Mouse (Mus musculus): ENCODE results near the gene Dusp23.

Gene Dusp23

DNA sequence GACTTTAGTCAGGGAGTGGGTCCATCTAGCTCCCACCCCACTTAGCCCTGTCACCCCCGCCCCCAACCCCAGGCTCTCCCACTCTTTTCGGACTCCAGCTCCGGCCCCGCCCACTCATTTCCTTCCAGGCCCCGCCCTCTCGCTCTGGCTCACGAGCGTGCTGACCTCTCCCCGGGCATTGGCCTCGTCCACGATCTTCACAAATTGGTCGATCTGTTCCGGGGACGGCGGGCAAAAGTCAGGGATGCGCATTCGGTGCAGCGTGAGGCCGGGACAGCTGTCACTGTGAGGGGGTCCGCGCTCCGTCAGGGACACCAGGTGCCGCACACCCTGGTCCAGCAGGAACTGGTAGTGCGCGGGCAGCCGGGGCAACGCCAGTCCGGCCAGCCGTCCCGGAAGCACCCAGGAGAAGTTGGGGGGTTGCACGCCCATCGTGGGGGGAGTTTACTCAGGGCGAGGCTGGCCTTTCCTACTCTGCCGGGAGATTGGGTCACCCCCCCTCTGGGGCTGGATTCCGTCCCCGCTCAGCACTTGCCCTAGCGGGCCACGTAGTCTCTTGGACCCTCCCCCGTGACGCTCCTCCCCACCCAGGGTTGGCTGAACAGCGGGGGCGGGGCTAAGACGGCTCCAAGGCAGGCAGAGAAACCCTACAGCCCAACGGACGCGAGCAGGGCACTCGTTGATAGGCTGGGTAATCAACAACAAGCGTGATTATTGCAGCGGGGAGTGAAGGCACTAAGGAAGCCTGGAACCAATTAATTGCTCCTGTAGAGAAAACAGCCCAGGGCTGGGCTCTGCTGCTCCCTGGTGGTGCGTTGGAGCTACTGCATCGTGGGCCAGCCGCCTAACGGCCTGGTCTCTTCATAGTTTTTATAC is at the start of gene Dusp23:
Dusp23 (minus strand) TSS at position 512 of the 876 bp plus-strand sequence.
- peak; percentile 98 for ATAC-seq (ENCODE audit: insufficient number of reproducible peaks, low FRiP score, low TSS enrichment)

DNA sequence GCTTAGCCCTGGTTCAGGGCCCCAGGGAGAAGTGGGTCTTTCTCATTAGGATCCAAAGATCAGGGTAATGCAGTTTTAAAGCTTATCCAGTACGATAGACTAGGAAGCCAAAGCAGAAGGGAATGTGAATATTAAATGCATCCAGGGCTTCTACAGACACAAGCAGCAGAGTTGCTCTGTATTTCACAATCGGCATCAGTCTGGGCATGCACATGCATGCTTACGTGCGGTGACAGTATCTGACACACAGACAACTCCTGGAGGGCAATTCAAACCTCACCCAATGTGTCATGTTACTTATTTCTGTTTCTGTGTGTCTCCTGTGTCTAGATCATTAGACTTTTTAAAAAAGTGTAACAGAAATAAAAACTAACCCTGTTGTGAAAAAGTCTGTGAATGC is 48.0 kb upstream of the Dusp23 start:
- no peak for ATAC-seq (ENCODE audit: insufficient number of reproducible peaks, low FRiP score, low TSS enrichment)

DNA sequence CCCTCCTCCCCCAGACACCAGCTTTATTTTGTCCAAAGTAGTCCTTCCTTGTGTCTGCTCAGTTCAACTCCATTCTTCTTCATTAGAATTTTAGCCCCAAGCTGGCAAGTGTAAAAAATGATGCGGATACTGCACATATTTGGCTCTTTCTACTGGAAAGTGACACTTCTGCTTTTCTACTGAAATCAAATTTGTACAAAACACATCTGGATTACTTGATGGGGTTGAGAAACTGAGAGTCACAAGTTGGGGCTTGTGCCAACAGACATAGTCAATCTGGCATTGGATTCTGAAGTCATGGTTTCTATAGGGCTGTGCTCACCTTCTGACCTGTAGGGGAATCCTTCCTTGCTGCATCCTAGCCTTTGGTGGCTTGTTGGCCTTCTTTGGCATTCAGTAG is 38.0 kb upstream of the Dusp23 start:
- ATAC-seq (ENCODE audit: insufficient number of reproducible peaks, low FRiP score, low TSS enrichment): no peak

DNA sequence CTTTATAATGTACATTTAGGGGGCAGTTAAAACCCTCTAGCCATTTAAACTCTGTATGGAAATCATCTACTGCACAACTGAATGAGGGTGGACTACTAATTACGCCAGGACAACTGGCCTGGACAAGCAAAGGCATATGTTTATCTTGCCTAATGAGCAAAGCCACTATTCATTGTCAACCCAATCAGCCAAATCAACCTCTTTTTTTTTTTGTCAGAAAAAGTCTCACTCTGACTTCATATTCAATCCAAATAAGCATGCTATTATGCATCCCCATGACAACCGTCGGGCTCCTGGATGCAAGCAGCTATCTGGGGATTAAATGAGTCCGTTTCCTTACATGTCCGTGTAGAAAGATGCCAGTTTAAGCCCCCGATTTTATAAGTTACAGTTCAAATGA is 34.8 kb upstream of the Dusp23 start:
- ATAC-seq (ENCODE audit: insufficient number of reproducible peaks, low FRiP score, low TSS enrichment): no peak

DNA sequence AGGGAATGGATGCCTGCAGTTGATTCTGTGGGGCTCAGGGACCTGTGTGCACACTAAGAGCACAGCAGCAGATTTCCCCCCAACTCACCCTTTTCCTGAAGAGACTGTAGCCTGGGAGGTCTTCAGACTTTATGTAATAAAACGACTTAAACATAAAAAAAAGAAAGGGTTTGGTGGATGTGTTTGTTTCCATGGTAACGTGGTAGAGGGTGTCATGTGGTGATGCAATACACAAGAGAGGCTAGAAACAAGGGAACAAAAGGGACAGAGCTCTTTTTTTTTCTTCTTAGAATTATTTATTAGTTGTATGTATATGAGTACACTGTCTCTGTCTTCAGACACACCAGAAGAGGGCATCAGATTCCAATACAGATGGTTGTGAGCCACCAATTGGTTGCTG is 32.7 kb upstream of the Dusp23 start:
- ATAC-seq (ENCODE audit: insufficient number of reproducible peaks, low FRiP score, low TSS enrichment): no peak

DNA sequence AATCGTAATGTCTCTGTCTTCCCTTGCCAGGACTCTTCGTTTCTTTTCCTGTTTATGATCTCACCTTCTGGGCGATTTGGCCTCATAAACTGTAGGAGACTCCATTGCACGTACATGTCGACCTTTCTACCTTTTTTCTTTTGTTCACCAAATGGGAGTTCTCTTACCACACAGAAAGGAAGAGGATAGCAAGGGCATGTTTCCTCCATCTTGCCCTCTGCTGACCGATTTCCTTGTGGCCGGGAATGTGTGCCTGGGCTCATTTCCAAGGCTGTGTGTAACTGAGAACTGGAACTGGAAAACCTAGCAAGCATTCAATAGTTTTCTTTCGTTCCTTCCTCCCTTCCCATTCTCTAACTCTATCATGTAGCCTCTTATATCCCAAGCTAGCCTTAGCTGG is 26.9 kb upstream of the Dusp23 start:
- ATAC-seq (ENCODE audit: insufficient number of reproducible peaks, low FRiP score, low TSS enrichment): no peak

DNA sequence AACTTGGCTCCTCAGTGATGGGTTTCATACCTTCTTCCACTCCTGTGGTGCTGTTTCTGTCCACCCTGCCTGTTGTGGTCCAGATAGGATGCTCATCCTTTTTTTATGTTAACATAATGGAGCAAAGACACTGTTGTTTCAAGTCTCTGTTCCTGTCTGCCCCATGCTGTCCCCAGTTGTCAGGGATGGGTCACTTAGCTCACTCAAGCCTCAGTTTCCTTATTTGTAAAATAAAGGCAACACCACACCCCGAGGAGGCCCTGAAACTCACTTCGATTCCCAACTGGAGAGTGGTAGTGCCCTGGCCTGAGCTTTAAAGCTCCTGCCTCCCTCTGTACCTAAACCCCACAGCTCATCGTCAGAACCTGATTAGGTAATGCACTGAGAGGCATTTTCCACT is 24.5 kb upstream of the Dusp23 start:
- ATAC-seq (ENCODE audit: insufficient number of reproducible peaks, low FRiP score, low TSS enrichment): no peak

DNA sequence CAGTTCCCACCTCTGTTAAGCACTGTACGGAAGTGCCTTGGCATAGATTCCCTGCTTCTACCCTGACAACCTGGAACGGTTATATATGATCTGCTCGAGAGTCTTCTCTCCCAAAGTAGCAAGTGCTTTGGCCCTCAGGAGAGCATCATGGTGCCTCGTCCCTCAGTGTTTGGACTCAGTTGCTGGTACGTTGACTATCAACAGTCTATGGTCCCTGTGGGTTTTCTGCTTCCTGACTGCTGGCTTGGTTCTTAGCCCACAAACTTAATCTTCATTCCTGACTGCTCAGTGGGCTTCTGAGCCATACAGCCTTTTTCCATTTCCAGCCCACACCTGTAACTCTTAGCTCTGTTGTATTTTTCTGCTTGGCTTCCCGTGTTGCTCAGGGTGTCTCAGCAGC is 21.1 kb upstream of the Dusp23 start:
- ATAC-seq (ENCODE audit: insufficient number of reproducible peaks, low FRiP score, low TSS enrichment): no peak

DNA sequence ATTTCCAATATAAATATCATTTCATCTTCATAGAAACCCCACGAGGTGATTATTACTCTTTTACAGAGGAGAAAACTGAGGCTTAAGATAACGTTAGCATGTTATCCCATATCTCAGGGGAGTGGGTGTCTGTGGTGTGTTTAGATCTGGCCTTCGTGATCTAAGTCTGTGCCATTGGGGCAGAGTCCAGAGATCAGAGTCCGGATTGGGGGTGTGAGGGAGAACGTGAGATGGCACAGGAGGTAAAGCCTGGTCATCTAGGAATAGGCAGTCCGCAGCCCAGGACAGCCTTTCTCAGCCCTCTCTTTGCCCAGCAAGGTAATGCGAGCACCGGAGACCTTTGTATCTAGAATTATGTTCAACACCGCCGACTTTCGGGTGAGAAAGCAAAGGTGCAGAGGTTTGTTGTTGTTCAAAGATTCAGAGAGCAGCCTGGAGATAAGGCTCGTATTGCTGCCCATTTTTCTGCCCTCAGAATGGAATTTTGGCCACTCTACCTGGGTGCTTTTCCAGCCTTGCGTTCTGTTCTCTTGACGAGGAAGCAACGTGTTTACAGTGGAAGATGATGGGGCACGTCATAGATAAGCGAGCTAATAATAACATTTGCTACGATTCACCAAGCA is 19.4 kb upstream of the Dusp23 start:
- no peak for ATAC-seq (ENCODE audit: insufficient number of reproducible peaks, low FRiP score, low TSS enrichment)

DNA sequence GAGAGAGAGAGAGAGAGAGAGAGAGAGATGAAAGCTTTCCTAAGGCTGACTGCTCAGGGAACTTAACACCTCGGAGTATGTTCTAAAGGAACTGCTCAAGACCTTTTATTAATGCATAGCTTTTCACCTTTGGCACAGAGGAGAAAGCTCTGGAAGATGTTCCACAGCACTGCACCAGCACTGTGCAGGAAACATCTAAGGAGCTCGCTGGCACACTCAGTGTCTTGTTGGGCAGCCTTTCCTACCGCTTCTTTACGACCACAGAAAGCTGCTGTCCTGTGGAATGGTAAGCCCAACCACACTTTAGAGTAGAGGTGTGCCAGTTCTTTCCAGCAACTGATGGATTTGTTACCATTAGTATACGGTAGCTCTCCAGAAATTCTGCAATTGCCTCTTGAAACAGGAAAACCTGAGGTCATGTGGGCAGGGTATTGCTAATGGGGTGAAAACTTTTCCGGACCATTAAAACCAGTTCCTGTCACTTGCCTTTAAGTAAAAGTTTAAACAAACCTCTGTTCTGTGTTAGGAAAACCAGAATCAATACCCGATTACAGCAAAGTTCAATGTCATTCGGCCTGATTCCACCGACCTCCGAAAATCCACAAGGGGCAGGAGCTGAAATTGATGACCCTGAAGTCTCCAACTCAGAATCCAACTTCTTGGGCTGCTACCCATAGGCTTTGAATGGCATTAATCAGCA is 18.7 kb upstream of the Dusp23 start:
- ATAC-seq (ENCODE audit: insufficient number of reproducible peaks, low FRiP score, low TSS enrichment): no peak

DNA sequence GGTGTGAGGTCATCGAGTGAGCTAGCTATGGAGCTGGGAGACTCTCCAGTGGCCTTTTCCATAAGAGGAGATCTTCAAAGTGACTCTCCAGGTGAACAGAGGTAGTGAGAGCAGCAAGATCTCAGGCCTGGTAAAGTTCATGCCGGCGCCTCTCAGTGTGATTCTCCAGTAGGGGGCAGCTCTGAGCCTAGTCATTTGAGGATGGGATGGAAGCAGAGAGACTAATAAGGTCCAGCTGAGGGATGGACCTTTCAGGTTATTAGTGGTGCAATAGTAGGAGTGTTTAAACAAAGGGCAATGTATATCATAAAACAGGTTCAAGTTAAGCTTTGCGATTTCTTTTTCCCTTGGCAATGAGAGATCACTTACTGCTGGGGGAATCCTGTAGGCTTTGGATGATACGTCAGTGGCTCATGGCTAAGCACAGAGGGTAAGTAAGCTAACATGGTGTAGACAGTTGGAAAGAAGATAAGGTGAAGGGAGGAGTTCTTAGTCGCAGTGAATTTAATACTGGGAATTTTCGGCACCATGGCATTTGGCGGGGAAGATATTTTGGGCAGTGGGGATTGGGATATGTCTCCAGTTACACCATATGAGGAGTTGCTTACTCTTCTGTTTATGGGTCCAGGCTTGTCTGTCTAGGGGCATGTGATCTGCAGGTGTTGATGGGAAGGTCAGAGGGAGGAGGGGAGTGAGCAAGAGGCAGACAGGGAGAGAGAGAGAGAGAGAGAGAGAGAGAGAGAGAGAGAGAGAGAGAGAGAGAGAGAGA is 17.9 kb upstream of the Dusp23 start:
- no peak for ATAC-seq (ENCODE audit: insufficient number of reproducible peaks, low FRiP score, low TSS enrichment)

DNA sequence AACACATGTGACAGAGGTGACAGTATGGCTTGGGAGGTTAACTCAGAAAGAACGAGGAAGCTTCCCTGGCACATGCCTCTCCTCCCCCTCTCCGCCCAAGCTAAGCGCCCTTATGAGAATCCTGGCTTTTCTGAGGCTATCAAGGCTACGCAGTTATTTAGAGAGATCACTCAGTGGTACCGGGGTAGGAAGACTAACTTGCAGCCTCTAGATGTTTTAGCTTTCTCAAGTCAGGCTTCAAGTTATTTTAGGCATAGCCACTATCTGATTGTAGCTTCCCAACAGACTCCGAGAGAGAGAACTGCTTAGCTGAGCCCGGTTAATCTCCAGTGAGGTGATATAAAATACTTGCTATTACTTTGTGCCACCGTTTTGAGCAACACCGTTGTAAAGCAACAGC is 16.6 kb upstream of the Dusp23 start:
- ATAC-seq (ENCODE audit: insufficient number of reproducible peaks, low FRiP score, low TSS enrichment): no peak

DNA sequence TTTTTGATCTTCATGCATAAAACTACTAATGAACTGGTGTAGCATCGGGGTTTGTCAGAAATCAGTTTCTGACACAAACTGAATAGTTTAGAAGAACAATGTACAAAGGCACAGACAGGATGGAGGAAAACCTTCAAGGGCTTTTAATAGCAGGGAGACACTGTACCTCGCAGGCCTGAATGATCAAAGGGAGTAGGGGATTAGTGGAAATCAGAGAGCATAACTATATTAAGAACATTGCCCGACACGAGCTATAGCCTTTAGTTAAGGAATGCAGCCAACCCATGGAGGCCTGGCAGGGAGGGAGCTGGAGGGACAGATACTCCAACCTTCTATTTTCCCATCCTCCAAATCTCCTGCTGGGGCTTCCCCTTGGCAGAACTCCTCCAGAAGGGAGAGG is 14.5 kb upstream of the Dusp23 start:
- ATAC-seq (ENCODE audit: insufficient number of reproducible peaks, low FRiP score, low TSS enrichment): no peak

DNA sequence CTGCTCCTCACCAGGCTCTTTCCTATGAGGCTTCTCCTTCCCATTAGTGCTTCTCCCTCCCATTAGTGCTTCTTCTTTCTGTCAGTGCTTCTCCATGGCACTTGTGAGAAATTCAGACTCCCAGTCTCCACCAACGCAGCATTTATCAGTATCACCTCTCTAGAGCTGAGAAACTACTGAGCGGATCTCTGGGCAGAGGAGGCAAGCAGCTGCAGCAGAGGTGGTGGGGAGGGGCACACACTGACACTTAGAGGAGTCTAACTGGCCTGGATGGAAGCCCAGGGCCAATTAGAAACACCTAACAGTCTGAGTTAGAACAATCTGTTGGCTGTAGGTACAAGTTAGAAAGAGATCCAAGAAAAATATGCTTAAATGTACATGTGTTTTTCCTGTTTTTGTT is 6.0 kb upstream of the Dusp23 start:
- ATAC-seq (ENCODE audit: insufficient number of reproducible peaks, low FRiP score, low TSS enrichment): no peak

DNA sequence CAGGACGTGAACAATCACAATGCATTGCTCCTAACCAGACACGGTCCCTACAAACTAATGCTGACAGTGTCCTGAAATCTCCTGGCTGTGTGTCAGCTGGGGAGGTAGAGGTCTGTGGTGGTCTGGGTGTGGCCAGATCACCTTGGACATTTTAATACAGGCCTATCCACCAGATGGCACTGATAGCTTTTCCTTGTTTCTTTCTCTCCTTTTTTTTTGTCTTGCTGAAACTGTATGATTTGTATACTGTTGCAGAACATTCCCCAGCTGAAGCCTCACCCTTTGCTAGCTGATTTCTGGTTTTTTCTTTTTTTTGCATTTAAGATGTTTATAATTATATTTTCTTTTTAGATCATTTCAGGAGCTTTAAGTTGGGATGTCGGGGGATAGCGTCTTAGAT is 5.0 kb upstream of the Dusp23 start:
- ATAC-seq (ENCODE audit: insufficient number of reproducible peaks, low FRiP score, low TSS enrichment): no peak

DNA sequence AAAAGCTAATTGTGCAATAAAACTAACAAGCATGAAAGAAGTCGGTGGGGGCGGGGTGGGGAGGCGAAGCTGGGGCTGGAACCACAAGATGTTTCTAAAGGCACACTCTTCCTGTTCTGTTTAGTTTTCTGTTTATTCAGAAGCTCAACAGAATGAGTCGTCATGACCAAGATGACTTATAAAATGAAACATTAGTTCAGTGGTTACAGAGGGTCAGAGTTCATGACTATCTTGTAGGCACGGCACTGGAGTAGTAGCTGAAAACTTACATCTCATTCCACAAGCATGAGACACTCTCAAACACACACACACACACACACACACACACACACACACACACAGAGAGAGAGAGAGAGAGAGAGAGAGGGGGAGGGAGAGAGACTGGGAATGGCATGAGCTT is 3.5 kb upstream of the Dusp23 start:
- no peak for ATAC-seq (ENCODE audit: insufficient number of reproducible peaks, low FRiP score, low TSS enrichment)

DNA sequence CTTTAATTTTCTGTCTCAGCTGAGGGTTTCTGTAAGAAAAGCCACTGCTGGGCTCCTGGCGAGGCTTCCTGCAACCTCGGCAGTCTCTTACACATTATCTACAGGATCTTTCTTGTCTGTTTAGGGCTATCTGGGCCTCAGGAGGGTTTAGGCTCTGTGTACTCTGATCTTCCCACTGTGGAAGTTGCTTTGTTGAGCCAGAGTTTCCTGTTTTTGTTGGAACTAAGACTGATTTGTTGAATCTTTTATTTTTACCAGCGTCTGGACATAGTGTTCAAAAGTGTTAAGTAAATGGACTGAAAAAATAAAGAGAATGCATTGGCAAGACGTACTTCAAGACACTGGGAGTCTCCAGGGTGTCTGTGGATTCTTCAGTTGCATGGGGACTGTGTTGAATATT is 2.5 kb upstream of the Dusp23 start:
- ATAC-seq (ENCODE audit: insufficient number of reproducible peaks, low FRiP score, low TSS enrichment): no peak

DNA sequence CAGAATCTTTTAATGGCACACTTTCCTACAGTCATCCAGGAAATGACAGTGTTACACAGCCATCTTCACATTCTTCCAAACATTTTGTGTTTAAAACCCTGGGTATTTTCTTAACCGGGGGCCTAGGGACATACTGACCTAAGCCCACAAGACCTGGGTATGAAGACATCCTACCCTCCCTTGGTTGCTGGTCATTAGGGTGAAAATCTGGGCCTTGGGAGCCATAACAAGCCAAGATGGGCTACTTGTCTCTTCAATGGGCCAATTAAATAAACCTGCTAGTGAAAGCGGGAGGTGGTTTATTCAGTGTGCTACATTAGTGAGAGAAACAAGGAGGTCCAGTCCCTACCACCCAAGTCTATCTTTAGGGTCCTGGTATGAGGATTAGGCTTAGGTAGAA is 1.4 kb upstream of the Dusp23 start:
- no peak for ATAC-seq (ENCODE audit: insufficient number of reproducible peaks, low FRiP score, low TSS enrichment)

DNA sequence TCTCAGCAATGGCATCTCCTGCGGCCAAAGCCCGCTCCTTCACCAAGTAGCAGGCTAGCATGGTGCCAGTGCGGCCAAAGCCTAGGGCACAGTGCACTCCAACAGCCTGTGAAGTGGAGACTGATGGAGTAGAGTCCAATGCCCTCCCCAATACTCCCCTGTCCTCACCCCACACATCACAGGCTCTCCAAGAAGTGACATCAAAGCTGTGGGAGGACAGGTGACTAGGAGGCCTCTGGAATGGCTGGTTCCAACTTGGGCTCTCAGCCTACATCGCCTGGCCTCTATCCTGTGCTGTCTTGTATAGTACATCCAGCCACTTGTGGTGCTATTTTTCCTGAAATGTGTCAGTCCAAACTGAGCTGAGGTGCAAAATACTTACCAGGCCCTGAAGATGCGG is 1.0 kb downstream of the Dusp23 start:
- ATAC-seq (ENCODE audit: insufficient number of reproducible peaks, low FRiP score, low TSS enrichment): no peak

DNA sequence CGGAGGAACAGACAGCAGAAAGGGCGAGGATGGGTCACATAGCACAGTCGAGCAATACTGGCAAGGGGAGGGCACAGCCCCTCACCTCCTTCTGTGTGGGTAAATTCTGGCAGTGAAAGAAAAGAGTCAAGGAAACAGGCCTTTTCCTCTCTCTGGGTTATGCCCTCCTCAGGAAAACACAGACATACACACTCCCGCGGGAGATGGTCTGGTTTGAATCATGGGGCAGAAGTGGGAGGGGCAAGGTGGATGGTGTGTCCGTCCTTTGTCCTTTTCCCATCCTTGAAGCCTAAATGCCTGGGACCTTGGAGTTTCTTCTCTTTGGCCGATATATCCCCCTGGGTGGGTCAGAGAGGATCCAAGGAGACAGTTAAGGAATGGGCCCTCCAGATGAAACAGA is 2.9 kb downstream of the Dusp23 start:
- ATAC-seq (ENCODE audit: insufficient number of reproducible peaks, low FRiP score, low TSS enrichment): no peak

DNA sequence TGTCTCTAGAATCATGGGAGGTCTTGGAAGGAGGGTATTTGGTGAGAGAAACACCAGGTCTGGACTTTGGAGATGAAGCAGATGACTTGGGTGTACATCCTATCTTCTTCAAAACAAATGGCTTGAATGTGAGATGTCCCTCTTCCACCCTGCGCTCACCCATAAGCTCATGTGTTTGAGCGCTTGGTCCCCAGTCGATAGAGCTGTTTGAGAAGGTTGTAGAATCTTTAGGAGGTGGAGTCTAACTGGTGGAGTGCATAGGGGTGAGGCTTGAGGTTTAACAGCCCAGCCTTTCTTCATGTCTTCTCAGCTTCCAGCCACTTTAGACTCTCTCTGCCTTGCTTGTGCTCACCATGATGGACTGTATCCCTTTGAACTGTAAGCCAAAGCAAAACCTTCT is 6.5 kb downstream of the Dusp23 start:
- no peak for ATAC-seq (ENCODE audit: insufficient number of reproducible peaks, low FRiP score, low TSS enrichment)
